Mouse (Mus musculus): ENCODE measurements around the gene Stag2.

Gene Stag2

GRCm38 (mm10) chrX:42148788-42149556 lies at the start of gene Stag2:
Gene Stag2, plus strand, starts transcription at chrX:42149317.
- no peak for DNase-seq (ENCODE audit: low spot score)

GRCm38 (mm10) chrX:42107137-42107536 lies 42.0 kb upstream of the Stag2 start:
- DNase-seq (ENCODE audit: low spot score), result no peak

DNA sequence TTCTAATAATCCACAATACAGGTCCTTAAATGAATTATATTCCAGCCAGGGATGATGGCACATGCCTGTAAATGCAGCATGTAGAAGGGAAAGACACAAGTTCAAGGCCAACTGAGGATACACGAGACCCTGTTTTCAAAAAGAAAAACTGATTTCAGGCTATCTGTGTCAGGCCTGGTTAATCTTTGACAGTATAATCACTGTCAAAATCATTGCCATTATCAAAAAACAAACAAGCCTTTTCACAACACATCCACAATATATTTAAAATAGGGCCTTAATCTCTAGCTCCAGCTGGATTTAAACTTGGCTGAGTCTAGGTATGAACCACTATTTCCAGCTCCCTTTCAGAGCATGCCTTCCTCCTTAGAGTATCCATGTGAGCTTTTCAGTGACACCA lies 38.5 kb upstream of the Stag2 start:
- DNase-seq (ENCODE audit: low spot score), result no peak

DNA sequence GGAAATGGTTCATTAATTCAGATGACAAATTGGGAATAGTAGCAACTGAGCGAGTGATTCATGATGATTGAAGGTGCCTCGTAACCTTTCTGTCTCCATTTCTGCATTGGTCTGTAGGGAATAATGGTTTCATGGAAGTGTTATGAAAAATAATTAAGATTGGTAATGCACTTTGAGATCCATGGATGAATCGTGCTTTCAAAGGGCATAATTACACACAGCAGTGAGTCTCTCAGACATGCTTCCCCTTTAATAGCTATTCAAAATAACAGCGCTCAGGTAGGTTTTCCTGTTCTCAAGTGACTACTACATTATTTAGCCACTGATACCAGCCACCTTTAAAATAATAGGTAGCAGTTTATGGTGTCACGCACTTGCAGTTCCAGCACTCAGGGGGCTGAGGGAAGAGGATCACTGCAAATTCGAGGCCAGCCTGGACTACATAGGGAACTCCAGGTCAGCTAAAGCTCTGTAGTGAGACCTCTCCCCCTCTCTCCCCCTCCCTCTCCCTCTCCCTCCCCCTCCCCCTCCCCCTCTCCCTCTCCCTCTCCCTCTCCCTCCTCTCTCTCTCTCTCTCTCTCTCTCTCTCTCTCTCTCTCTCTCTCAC lies 29.6 kb upstream of the Stag2 start:
- no peak for DNase-seq (ENCODE audit: low spot score)

GRCm38 (mm10) chrX:42124963-42125697 lies 24.0 kb upstream of the Stag2 start:
- no peak for DNase-seq (ENCODE audit: low spot score)

- no peak for DNase-seq (ENCODE audit: low spot score)
Observed at GRCm38 (mm10) chrX:42139882-42140281, 9.2 kb upstream of the Stag2 start.

DNA sequence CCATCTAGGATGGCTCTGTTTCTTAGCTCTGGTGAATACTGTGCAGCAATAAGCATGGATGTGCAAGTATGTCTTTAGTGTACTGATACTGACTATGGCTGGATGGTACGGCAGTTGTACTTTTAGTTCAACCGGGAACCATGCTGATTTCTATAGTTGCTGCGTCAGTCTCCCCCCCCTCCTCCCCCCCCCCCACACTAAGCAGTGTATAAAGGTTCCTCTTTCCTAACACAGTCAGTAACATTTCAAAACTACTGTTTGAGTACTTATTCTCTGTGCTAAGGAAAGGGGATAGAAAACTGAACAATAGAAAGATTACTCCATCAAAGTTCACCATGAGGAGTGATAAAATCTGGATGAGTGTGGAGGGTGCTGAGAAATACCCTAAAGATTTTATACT lies 6.5 kb upstream of the Stag2 start:
- DNase-seq (ENCODE audit: low spot score), result no peak

- no peak for DNase-seq (ENCODE audit: low spot score)
Observed at GRCm38 (mm10) chrX:42143991-42144390, 5.1 kb upstream of the Stag2 start.

- no peak for DNase-seq (ENCODE audit: low spot score)
Observed at GRCm38 (mm10) chrX:42148016-42148451, 1.1 kb upstream of the Stag2 start.

DNA sequence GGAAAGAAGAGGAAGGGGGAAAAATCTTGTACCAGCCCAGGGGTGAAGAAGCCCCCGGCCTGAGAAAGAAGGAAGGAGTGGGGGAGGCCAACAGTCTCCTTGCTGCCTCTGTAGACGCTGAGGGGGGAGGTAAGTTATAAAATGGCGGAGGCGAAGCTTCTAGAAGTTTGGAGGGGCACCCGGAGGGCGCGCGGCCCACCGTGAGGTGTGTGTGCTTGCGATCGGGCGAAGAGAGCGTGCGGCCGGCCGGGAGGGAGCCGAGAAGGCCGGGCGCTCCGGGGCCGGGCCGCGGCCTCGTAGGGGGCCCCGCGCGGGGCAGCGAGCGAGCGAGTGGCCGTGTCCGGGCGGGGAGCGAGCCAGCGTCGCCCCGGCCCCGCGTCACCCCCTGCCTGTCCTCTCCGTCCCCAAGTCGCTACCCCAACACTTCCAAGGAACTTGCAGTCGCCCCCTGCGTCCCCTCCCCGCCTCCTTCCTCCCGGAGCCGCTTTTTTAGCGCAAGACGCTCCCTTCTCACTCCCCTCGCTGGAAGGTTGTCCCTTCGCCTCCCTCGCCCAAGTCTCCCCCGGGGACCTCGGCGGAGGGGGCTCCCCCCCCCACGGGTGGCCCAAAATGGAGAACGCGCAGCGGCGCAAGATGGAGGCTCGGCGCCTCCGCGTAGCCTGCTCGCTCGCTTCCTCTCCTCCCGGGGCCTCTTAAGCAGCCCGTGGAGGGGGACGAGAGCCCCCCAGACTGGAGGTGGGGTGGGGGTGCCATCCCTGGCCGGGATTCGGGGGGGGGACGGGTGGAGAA lies 634 bp downstream of the Stag2 start:
- no peak for DNase-seq (ENCODE audit: low spot score)

DNA sequence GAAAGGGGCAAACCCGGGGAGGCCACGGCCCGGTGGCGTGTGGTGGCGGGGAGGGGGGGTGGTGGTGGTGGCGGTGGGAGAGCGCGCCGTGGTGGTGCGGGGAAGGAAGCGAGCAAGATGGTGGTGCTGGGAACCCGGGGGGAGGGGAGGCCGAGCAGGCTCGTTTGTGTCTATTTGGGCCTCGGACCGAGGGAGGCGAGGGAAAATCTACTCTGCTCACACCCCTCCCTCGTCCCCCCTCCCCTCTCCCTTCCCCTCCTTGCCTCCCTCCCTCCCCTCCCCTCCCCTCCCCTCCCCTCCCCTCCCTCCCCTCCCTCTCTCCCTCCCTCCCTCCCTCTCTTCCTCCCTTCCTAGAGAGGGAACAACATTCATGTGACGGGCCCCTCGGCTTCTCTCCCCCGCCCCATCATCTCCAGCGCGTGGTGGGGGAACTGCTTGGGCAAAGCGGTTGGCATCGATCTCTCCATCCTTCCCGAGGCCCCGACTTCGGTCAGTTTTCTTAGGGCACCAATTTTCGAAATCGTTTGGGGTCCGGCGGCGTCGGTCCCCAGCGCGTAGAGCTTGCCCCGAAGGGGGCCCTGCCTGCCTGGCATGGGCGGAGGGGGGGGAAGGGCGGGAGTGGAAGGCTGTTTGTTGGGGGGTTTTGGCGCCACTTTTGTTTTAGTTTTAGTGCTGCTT lies 1.4 kb downstream of the Stag2 start:
- no peak for DNase-seq (ENCODE audit: low spot score)

DNA sequence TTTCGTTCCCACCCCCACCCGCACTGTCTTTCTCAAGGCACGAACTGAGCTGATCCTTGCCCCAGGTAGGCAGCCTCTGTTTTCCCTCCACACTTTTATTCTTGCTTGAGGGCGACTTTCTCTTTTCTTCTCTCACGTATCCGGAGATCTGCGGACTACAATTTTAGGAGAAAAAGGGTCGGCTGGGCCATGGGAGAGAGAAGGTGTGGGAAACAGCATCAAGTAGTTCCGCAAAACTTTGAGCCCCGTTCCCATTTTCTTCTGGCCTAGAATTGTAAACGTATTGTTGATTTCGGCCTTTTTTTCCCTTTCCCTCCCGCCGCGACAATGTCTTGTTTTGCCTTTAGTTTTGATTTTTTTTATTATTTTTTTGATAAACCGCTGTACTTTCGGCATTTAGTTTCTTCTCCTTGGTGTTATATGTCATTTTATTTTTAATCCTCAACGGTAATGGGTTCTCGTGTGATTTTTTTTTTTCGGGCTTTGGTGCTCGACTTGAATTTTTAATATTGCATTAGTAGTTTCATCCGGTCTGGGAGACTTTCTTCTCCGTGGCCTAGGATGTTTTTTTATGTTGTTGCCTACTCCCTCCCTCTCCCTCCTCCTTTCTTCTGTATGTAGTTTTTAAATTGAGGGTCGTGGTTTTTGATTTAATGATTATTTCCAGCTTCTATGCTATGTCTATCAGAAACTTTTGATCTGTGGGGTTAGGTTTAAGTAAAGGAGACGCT lies 2.1 kb downstream of the Stag2 start:
- no peak for DNase-seq (ENCODE audit: low spot score)

- no peak for DNase-seq (ENCODE audit: low spot score)
Observed at GRCm38 (mm10) chrX:42151903-42152369, 2.8 kb downstream of the Stag2 start.

- no peak for DNase-seq (ENCODE audit: low spot score)
Observed at GRCm38 (mm10) chrX:42153056-42153455, 3.9 kb downstream of the Stag2 start.

DNA sequence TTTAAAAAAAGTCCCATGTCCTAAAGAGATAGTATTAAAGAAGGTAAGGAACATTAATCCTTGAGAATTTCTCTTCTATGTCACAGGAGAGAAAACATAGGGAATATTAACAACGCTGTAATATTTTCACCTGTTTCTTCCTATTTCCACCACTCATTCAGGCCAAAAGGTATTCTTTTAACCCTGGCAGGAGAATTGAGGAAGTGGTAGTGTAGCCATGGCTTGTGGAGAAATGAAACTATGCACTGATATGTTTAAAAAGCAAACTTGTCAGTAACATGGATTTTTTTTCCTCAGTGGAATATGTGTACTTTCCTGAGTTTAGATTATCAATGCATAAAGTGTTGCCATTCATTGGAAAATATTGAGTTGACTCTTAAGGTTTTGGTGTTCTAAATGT lies 16.3 kb downstream of the Stag2 start:
- no peak for DNase-seq (ENCODE audit: low spot score)

GRCm38 (mm10) chrX:42170811-42171210 lies 21.7 kb downstream of the Stag2 start:
- no peak for DNase-seq (ENCODE audit: low spot score)

- no peak for DNase-seq (ENCODE audit: low spot score)
Observed at GRCm38 (mm10) chrX:42187590-42187989, 38.5 kb downstream of the Stag2 start.

GRCm38 (mm10) chrX:42188825-42189426 lies 39.8 kb downstream of the Stag2 start:
- no peak for DNase-seq (ENCODE audit: low spot score)

DNA sequence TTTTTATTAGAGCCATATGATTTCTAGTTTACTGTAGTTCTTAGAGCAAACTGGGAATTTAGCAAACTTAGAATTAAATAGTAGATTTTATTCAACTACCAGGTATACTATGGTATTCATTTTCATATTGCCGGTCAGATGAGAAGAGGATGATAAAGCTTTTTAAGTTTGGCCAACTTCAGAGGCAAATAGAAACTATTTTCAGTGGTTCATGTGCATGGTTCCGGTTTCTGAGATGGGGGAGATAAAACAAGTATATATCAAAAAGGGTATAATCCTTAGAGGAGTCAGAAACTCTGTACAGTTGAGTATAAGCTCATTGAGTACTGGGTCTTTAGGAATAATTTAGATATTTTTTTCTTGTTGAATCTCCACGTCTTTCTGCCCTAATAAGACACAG lies 45.5 kb downstream of the Stag2 start:
- no peak for DNase-seq (ENCODE audit: low spot score)

GRCm38 (mm10) chrX:42202482-42202881 lies 53.4 kb downstream of the Stag2 start:
- no peak for DNase-seq (ENCODE audit: low spot score)

All from layer of hippocampus, adult 9-10 months (tissue).